Mouse (Mus musculus) embryonic facial prominence, embryonic 10.5 days (tissue): ENCODE results near the gene Bcl3. TPM values are rescaled to one million over a fixed set of nuclear protein-coding genes. Genes with fewer than 3 reads are reported as not detected.

Experiments used
- DNase-seq: peaks from one replicate; pipeline ENCODE4 v3.0.0-alpha.2; 2017; ENCODE audit warnings: low spot score
- H3K27ac ChIP-seq: fragments of 300-500 bp; sonication (generic); replicated peaks from 2 replicates; pipeline ENCODE4 v1.5.1; 2016; ENCODE audit warnings: mild to moderate bottlenecking
- H3K27me3 ChIP-seq: fragments of 300-500 bp; sonication (generic); replicated peaks from 2 replicates; pipeline ENCODE4 v1.6.1; 2016; ENCODE audit warnings: low read depth, mild to moderate bottlenecking; ENCODE audit not compliant: poor library complexity, severe bottlenecking
- H3K36me3 ChIP-seq: fragments of 300-500 bp; sonication (generic); replicated peaks from 2 replicates; pipeline ENCODE4 v1.6.1; 2016; ENCODE audit warnings: mild to moderate bottlenecking, moderate library complexity
- H3K4me1 ChIP-seq: fragments of 300-500 bp; sonication (generic); 2 replicates; pipeline ENCODE4 v1.6.1; 2016
- H3K4me3 ChIP-seq: fragments of 300-500 bp; sonication (generic); 2 replicates; pipeline ENCODE4 v1.5.1; 2016; ENCODE audit warnings: mild to moderate bottlenecking, moderate library complexity
- H3K9me3 ChIP-seq: fragments of 300-500 bp; sonication (generic); 2 replicates; pipeline ENCODE4 v1.6.1; 2016; ENCODE audit warnings: mild to moderate bottlenecking
- WGBS: fragments of 180-500 bp; shearing (Covaris S2); methylation state at CpG from one replicate; pipeline ENCODE4 v1.1.7; 2016; 5-methylcytosine and 5-hydroxymethylcytosine counted together
- polyA plus RNA-seq: library from polyadenylated mRNA; unstranded; fragments of >200 nt; fragmentation: Nextera tagmentation; extraction: Ambion mirVana; gene quantifications from 2 replicates; pipeline ENCODE4 v1.2.1, GENCODE M21; 2016

The Bcl3 gene
- polyA plus RNA-seq, 1 experiment from 2014 or later, result 1.7 TPM

DNA sequence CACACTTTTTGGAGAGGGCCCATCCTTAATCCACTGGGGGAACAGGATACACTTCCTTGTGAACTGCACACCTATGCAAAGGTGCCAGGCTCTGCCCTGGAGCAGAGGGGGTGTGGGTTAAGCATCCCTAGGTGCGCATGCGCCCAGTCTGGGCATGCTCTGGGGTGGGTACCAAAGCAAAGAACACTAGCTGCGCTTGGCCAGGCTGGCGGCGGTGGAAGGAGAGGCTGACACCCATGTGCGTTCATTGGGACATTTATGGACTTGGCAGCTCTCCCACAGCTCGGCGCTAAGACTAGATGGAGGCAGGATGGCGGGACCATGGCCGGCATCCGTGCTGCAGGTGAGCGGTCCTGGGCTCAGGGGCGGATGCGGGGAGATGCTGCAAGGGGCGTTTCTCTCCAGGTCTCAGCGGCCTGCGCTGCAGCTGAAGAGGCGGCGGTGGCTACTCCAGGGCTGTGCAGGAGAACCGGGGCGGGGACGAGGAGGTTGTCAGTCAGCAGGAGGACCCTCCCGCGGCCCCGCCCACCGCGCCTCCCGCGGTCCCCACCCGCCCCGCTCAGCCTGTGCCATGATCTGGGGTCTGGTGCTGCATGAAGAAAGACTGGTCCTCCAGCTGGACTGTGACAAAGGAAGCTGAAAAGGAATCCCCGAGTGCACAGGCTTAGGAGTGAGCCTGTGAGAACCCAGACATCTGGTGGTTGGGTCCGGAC, 29.4 kb upstream of the Bcl3 start, which contains the start of gene Gm19345:
Gene Gm19345 (plus strand): TSS at position 146 of the 713 bp plus-strand sequence.
- Histone ChIP-seq H3K4me1 (peaks cover 16% of the 10 kb centered on the region), H3K27ac (no peak within 1 kb of the TSS), H3K9me3 (no peaks in the 10 kb centered on the region), H3K36me3 (no peaks in the 10 kb centered on the region), H3K4me3 (peak within 1 kb of the TSS; percentile 36), H3K27me3 (peaks cover 44% of the 10 kb centered on the region)
- DNase-seq, result peak; percentile 67
- WGBS, result 4% methylated on average over 33 of the region's 33 CpGs

- DNase-seq, result no peak
- no peaks in the 10 kb centered on the region for H3K36me3 ChIP-seq
- peaks cover 10% of the 10 kb centered on the region for H3K4me1 ChIP-seq
- peaks cover 61% of the 10 kb centered on the region for H3K27me3 ChIP-seq
- H3K27ac ChIP-seq, result no peak overlapping the region
- 68% methylated on average over 15 of the region's 15 CpGs for WGBS
- no peaks in the 10 kb centered on the region for H3K9me3 ChIP-seq
- H3K4me3 ChIP-seq, result no peak overlapping the region
These were observed 22.1 kb upstream of the Bcl3 start for GRCm38 (mm10) chr7:19844521-19845171.

DNA sequence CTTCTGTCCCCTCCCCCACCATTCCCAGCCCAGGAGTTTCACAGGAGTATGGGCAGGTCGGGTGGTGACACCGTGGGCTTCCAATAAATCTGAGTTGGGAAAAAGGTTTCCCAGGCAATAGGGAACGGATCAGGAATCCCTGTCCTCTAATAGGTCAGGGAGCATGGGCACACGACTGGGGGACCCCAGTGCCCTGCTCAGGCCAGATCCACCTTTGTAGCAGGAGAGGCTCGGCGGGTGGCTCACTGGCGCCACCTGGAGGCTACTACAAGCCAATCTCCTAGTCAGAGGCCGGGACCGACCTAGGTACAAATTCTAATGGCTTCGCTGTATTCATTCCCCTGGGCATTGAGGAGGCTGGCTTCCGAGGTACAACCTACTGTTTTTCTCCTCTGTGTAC, 21.0 kb upstream of the Bcl3 start:
- Histone ChIP-seq H3K4me3 (no peak overlapping the region), H3K27ac (no peak overlapping the region), H3K4me1 (peaks cover 10% of the 10 kb centered on the region), H3K36me3 (no peaks in the 10 kb centered on the region), H3K27me3 (peaks cover 58% of the 10 kb centered on the region), H3K9me3 (no peaks in the 10 kb centered on the region)
- 4% methylated on average over 11 of the region's 11 CpGs for WGBS
- peak; percentile 82 for DNase-seq

GRCm38 (mm10) chr7:19842885-19843504, 20.4 kb upstream of the Bcl3 start:
- no peak overlapping the region for H3K27ac ChIP-seq
- peaks cover 52% of the 10 kb centered on the region for H3K27me3 ChIP-seq
- DNase-seq, result no peak
- peaks cover 10% of the 10 kb centered on the region for H3K4me1 ChIP-seq
- 32% methylated on average over 19 of the region's 19 CpGs for WGBS
- H3K9me3 ChIP-seq, result no peaks in the 10 kb centered on the region
- H3K36me3 ChIP-seq, result no peaks in the 10 kb centered on the region
- H3K4me3 ChIP-seq, result no peak overlapping the region

DNA sequence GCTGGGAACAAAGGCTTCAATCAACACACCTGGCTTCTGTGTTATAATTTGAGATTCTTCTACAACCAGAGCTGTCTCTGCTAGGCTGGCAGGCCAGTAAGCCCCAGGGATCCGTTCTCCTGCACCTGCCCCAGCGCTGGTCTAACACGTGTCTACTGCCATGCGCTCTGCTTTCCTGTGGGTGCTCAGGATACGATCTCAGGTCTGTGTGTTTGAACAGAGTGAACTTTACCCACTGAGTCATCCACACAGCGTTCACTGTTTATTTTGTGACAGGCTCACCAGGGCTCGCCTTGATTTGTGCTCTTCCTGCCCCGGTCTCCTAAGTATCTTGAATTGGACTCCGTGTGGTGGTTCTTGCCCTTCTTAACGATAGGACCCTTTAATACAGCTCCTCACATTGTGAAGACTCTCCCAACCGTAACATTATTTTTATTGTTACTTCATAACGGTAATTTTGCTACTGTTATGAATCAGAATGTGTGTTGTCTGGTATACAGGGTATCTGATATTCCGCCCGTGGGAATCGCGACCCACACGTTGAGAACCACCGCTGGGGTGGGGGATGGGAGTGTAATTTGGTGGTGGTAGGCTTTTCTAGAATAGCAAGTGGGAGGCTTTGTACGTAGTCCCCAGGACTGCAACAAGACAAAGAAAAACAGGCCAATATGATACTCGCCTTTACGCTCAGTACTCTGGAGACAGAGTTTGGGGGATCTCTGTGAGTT, 19.3 kb upstream of the Bcl3 start:
- no peak for DNase-seq
- Histone ChIP-seq H3K27ac (no peak overlapping the region), H3K9me3 (no peaks in the 10 kb centered on the region), H3K27me3 (peaks cover 41% of the 10 kb centered on the region), H3K4me1 (no peaks in the 10 kb centered on the region), H3K36me3 (no peaks in the 10 kb centered on the region), H3K4me3 (no peak overlapping the region)
- WGBS, result 86% methylated on average over 21 of the region's 21 CpGs

GRCm38 (mm10) chr7:19840936-19841335, 18.4 kb upstream of the Bcl3 start:
- H3K4me1 ChIP-seq, result no peaks in the 10 kb centered on the region
- peaks cover 34% of the 10 kb centered on the region for H3K27me3 ChIP-seq
- 80% methylated on average over 3 of the region's 3 CpGs for WGBS
- DNase-seq, result no peak
- H3K27ac ChIP-seq, result no peak overlapping the region
- no peaks in the 10 kb centered on the region for H3K9me3 ChIP-seq
- H3K36me3 ChIP-seq, result no peaks in the 10 kb centered on the region
- H3K4me3 ChIP-seq, result no peak overlapping the region

GRCm38 (mm10) chr7:19840371-19840770, 17.8 kb upstream of the Bcl3 start:
- WGBS, result 82% methylated on average over 4 of the region's 4 CpGs
- Histone ChIP-seq H3K4me1 (no peaks in the 10 kb centered on the region), H3K27me3 (peaks cover 28% of the 10 kb centered on the region), H3K36me3 (no peaks in the 10 kb centered on the region), H3K27ac (no peak overlapping the region), H3K4me3 (no peak overlapping the region), H3K9me3 (no peaks in the 10 kb centered on the region)
- DNase-seq, result no peak

- Histone ChIP-seq H3K27me3 (no peaks in the 10 kb centered on the region), H3K27ac (no peak overlapping the region), H3K4me3 (no peak overlapping the region), H3K4me1 (no peaks in the 10 kb centered on the region), H3K9me3 (no peaks in the 10 kb centered on the region), H3K36me3 (no peaks in the 10 kb centered on the region)
- no peak for DNase-seq
- WGBS, result 63% methylated on average over 3 of the region's 3 CpGs
These were observed 14.3 kb upstream of the Bcl3 start for GRCm38 (mm10) chr7:19836843-19837242.

- Histone ChIP-seq H3K4me1 (peaks cover 9% of the 10 kb centered on the region), H3K36me3 (no peaks in the 10 kb centered on the region), H3K4me3 (no peak overlapping the region), H3K9me3 (0 out of 2 replicates have a peak, but pooled peaks cover 2% of the 10 kb centered on the region), H3K27ac (no peak overlapping the region), H3K27me3 (peaks cover 7% of the 10 kb centered on the region; the same call in 1 of the 2 replicates)
- DNase-seq, result no peak
- WGBS, result 61% methylated on average over 3 of the region's 3 CpGs
These were observed 11.5 kb upstream of the Bcl3 start for GRCm38 (mm10) chr7:19834055-19834454.

DNA sequence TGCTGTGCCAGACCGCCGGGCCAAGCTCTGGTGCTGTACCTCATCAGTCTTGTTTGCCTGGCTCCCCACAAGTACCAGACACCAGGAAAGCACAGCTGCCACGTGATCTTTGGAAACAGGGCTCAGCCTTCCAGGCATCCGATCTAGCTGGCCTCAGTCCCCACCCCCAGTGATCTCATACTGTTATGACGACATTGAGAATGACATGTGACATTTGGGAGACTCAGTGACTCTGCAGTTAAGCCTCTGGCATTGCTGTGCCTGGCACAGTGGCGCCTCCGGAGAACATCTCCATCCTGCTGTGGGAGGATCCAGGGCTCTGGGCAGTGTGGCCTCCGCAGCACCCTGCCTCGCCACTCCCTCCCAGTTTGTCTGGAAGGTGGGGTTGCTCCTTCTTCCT, 9.3 kb upstream of the Bcl3 start:
- Histone ChIP-seq H3K9me3 (0 out of 2 replicates have a peak, but pooled peaks cover 2% of the 10 kb centered on the region), H3K27me3 (peaks cover 8% of the 10 kb centered on the region; the same call in 1 of the 2 replicates), H3K4me1 (peaks cover 11% of the 10 kb centered on the region), H3K27ac (no peak overlapping the region), H3K36me3 (no peaks in the 10 kb centered on the region), H3K4me3 (no peak overlapping the region)
- WGBS, result 56% methylated on average over 9 of the region's 9 CpGs
- DNase-seq, result no peak

GRCm38 (mm10) chr7:19830682-19831156, 8.1 kb upstream of the Bcl3 start:
- Histone ChIP-seq H3K4me1 (peaks cover 16% of the 10 kb centered on the region), H3K9me3 (0 out of 2 replicates have a peak, but pooled peaks cover 2% of the 10 kb centered on the region), H3K4me3 (no peak overlapping the region), H3K27me3 (peaks cover 13% of the 10 kb centered on the region; the same call in 1 of the 2 replicates), H3K36me3 (no peaks in the 10 kb centered on the region), H3K27ac (no peak overlapping the region; the same call in 1 of the 2 replicates)
- DNase-seq, result no peak
- WGBS, result 35% methylated on average over 13 of the region's 13 CpGs

GRCm38 (mm10) chr7:19829694-19830093, 7.1 kb upstream of the Bcl3 start:
- DNase-seq, result no peak
- 85% methylated on average over 3 of the region's 3 CpGs for WGBS
- 0 out of 2 replicates have a peak, but pooled peaks cover 2% of the 10 kb centered on the region for H3K9me3 ChIP-seq

More at GRCm38 (mm10) chr7:19829694-19830093, 7.1 kb upstream of the Bcl3 start:
- Histone ChIP-seq H3K36me3 (no peaks in the 10 kb centered on the region), H3K27me3 (peaks cover 15% of the 10 kb centered on the region; the same call in 1 of the 2 replicates), H3K27ac (no peak overlapping the region), H3K4me1 (peaks cover 17% of the 10 kb centered on the region), H3K4me3 (no peak overlapping the region)
